Mouse (Mus musculus) inflammation-experienced regulatory T-cells (primary cell): ENCODE results near the gene Odf3l2. TPM values are rescaled to one million over a fixed set of nuclear protein-coding genes. Genes with fewer than 3 reads are reported as not detected.

Source experiments
- polyA plus RNA-seq, 2 experiments: library from polyadenylated mRNA; unstranded; fragments of 100-300 nt; shearing (Covaris generic); gene quantifications; one replicate each; pipeline ENCODE4 v1.2.1; 2017

Gene Odf3l2
- polyA plus RNA-seq: not detected

GRCm38 (mm10) chr10:79645711-79646110, at the start of gene Odf3l2:
TSS of gene Odf3l2 (minus strand) at chr10:79645738.

GRCm38 (mm10) chr10:79688720-79689119, 43.2 kb upstream of the Odf3l2 start, which contains the start of gene Gzmm:
TSS of gene Gzmm (plus strand) at chr10:79689020.

GRCm38 (mm10) chr10:79681591-79682245, 36.2 kb upstream of the Odf3l2 start, which contains the start of gene Cdc34:
TSS of gene Cdc34 (plus strand) at chr10:79682195.

GRCm38 (mm10) chr10:79668771-79669575, 23.4 kb upstream of the Odf3l2 start, which contains the start of gene Tpgs1:
TSS of gene Tpgs1 (plus strand) at chr10:79669369.

GRCm38 (mm10) chr10:79664131-79664665, 18.7 kb upstream of the Odf3l2 start, which contains the start of gene Madcam1:
TSS of gene Madcam1 (plus strand) at chr10:79664559.

GRCm38 (mm10) chr10:79637128-79638110, 8.1 kb downstream of the Odf3l2 start, which contains the start of gene Shc2:
TSS of gene Shc2 (minus strand) at chr10:79637918.

GRCm38 (mm10) chr10:79613578-79614304, 31.8 kb downstream of the Odf3l2 start, which contains the start of gene C2cd4c:
TSS of gene C2cd4c (minus strand) at chr10:79614025.

Other genes starting within 250 kb of the Odf3l2 start
- gene Vmn2r83, start 177.0 kb downstream of the Odf3l2 start, polyA plus RNA-seq: not detected
- gene Plpp2, start 111.9 kb downstream of the Odf3l2 start, polyA plus RNA-seq: 1 to 10 TPM; 5.0 to 6.5 TPM
- gene Mier2, start 90.5 kb downstream of the Odf3l2 start, polyA plus RNA-seq: 10 to 100 TPM; 39.6 to 51.5 TPM
- gene Theg, start 58.4 kb downstream of the Odf3l2 start, polyA plus RNA-seq: under 1 TPM in 1 of 2 experiments, not detected in 1; 0.62 TPM
- gene C2cd4c, start 31.7 kb downstream of the Odf3l2 start, polyA plus RNA-seq: under 1 TPM; 0.17 to 0.27 TPM
- under 1 TPM in 1 of 2 experiments, not detected in 1; 0.30 TPM for gene Shc2, start 7.8 kb downstream of the Odf3l2 start, polyA plus RNA-seq
- gene Madcam1, start 18.8 kb upstream of the Odf3l2 start, polyA plus RNA-seq: 1 to 10 TPM in 1 of 2 experiments, not detected in 1; 1.6 TPM
- 10 to 100 TPM; 40.8 to 60.9 TPM for gene Tpgs1, start 23.6 kb upstream of the Odf3l2 start, polyA plus RNA-seq
- 10 to 100 TPM; 87.7 to 88.0 TPM for gene Cdc34, start 36.5 kb upstream of the Odf3l2 start, polyA plus RNA-seq
- gene Gzmm, start 43.3 kb upstream of the Odf3l2 start, polyA plus RNA-seq: 1 to 10 TPM; 1.1 to 3.0 TPM
- gene Bsg, start 58.8 kb upstream of the Odf3l2 start, polyA plus RNA-seq: 100 to 1,000 TPM; 235 to 253 TPM
- under 1 TPM in 1 of 2 experiments, not detected in 1; 0.13 TPM for gene Hcn2, start 70.9 kb upstream of the Odf3l2 start, polyA plus RNA-seq
- 10 to 100 TPM; 41.3 to 47.1 TPM for gene Polrmt, start 100.8 kb upstream of the Odf3l2 start, polyA plus RNA-seq
- gene Fgf22, start 109.3 kb upstream of the Odf3l2 start, polyA plus RNA-seq: under 1 TPM; 0.12 to 0.55 TPM
- 10 to 100 TPM; 47.4 to 52.3 TPM for gene Rnf126, start 121.2 kb upstream of the Odf3l2 start, polyA plus RNA-seq
- under 1 TPM; 0.13 to 0.51 TPM for gene Fstl3, start 131.5 kb upstream of the Odf3l2 start, polyA plus RNA-seq
- gene Prss57, start 145.2 kb upstream of the Odf3l2 start, polyA plus RNA-seq: not detected
- 1 to 10 TPM in 1 of 2 experiments, under 1 TPM in 1; 0.76 to 4.9 TPM for gene Palm, start 147.8 kb upstream of the Odf3l2 start, polyA plus RNA-seq
- 1 to 10 TPM in 1 of 2 experiments, not detected in 1; 2.1 TPM for gene Misp, start 175.3 kb upstream of the Odf3l2 start, polyA plus RNA-seq
- gene Ptbp1, start 208.7 kb upstream of the Odf3l2 start, polyA plus RNA-seq: 100 to 1,000 TPM; 239 to 286 TPM
- gene Prtn3, start 228.7 kb upstream of the Odf3l2 start, polyA plus RNA-seq: under 1 TPM in 1 of 2 experiments, not detected in 1; 0.34 TPM
- gene Plppr3, start 228.9 kb upstream of the Odf3l2 start, polyA plus RNA-seq: 1 to 10 TPM; 2.7 to 4.4 TPM
- gene Elane, start 240.5 kb upstream of the Odf3l2 start, polyA plus RNA-seq: not detected
- not detected for gene Cfd, start 245.1 kb upstream of the Odf3l2 start, polyA plus RNA-seq